Mouse (Mus musculus): ENCODE data around the gene Fads2.

The Fads2 gene

DNA sequence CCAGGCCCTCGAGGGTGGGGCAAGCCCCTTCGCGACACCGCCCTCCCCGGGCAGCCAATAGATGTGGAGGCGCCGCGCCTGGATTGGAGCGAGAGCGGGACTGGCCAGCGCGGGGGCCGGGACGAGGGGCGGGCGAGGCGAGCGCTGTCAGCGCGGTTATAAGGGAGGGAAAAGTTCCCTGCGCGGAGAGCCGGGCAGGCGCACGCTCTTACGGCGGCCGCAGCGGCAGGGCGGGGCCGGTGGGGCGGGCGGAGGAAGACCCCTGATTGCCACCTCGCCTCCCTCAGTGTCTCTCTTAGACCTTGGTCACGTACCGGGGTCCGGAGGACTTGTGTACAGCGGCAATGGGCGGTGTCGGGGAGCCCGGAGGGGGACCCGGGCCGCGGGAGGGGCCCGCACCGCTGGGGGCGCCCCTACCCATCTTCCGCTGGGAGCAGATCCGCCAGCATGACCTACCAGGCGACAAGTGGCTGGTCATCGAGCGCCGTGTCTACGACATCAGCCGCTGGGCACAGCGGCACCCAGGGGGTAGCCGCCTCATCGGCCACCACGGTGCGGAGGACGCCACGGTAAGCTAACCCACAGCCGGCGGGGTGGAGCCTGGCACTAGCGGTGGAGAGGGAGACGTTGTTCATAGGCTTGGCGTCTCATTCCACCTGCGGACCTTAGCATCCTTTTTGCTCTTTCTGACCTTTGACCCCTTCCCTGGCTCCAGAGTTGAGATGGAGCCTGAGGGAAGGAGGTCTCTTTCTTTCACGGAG, 60.0 kb downstream of the Fads2 start, which contains the start of gene Fads3:
TSS of gene Fads3 (plus strand) at position 182 of the 761 bp plus-strand sequence.
- DNase-seq (ENCODE audit: low read depth, low spot score): peak; percentile 57

DNA sequence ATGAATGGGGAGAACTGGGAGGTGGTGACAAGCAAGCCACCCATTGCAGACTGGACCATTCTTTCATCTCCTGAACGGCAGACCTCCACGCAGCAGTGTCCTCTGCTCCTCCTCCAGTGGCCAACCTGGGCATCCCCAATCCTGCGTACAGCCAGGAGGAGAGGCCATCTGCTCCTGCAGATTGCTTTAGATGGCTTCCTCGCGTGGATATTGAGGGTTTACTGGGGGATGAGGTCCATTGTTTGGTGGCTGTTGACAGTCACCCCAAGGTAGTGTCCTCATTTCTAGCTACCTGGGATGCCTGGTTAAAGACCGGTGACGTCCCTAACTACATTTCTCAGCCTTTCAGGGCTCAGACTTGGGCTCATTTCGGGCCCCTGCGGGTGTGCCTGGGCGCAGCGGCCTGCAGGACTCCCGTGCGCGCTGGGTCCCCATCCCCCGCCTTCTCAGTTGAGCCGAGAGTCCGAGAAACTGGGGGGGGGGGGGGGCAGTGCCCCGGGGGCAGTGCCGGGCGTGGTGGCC, 60.6 kb downstream of the Fads2 start:
- no peak for DNase-seq (ENCODE audit: low read depth, low spot score)

DNA sequence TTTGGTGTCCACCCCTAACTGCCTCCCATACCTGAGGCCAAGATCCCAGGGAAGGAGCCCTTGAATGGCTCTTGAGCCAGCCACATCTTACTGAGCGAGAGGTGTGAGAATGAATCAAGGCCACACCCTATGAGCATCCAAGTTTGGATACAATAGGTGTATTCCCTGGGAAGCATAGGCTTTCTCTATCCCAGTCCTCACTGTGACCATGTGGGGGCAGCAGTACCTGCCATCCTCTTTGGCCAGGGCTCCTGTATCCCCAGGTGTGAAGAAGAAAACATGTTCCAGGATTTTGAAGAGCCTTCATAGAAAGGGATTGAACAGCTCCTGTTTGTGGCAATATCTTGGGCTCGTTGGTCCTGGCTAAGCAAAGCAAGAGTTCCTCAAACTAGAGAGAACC, 61.9 kb downstream of the Fads2 start:
- DNase-seq (ENCODE audit: low read depth, low spot score): no peak

DNA sequence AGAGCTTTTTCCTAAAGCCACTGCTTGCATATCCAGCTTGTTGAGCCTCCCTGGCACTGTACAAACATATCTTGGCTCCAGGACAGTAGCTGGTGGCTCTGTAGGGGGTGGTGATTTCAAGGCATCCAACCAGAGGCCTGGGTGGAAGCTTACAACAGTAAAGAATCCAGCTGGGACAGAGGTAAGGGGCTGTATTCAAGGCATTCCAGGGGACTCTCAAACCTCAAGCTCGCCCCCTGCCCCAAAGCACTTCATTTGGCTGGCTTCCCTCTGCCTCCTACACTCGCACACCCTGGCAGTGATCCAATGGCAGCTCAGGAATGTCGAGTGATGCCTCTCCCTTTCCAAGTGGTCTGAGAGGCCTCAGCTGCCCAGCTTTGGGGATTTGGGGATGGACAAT, 62.6 kb downstream of the Fads2 start:
- DNase-seq (ENCODE audit: low read depth, low spot score): no peak

DNA sequence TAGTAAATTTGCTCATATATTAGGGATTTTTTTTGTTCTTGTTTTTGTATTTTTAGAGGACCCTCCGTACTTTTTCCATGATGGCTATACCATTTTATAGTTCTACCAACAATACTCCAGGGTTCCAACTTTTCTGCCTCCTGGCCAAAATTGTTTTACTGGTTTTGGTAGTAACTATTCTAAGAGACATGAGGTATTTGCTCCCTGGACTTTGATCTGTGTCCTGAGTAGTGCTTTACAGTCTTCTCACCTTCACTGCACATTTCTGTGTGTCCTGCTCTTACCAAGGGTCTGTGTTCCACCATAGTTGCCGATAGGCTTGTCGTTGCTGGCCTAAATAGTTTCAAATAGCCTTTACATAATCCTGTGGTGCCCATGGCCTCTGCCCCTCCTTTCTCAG, 63.2 kb downstream of the Fads2 start:
- DNase-seq (ENCODE audit: low read depth, low spot score): no peak

DNA sequence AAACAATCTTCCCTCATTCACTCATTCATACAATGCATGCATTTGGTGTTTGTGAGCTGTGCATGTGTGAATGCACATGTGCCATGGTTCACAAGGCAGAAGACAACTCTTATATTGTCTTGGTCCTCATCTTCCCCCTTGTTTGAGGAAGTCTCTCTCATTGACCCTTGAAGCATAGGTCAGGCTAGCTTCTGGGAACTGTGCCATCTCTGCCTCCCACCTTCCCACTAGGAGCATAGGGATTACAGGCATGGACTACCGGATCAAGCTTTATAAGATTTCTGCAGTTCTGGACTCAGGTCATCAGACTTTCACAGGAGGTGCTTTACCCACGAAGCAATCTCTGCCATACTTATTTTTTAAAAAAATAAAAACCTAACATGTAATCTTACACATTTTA, 64.0 kb downstream of the Fads2 start:
- no peak for DNase-seq (ENCODE audit: low read depth, low spot score)

DNA sequence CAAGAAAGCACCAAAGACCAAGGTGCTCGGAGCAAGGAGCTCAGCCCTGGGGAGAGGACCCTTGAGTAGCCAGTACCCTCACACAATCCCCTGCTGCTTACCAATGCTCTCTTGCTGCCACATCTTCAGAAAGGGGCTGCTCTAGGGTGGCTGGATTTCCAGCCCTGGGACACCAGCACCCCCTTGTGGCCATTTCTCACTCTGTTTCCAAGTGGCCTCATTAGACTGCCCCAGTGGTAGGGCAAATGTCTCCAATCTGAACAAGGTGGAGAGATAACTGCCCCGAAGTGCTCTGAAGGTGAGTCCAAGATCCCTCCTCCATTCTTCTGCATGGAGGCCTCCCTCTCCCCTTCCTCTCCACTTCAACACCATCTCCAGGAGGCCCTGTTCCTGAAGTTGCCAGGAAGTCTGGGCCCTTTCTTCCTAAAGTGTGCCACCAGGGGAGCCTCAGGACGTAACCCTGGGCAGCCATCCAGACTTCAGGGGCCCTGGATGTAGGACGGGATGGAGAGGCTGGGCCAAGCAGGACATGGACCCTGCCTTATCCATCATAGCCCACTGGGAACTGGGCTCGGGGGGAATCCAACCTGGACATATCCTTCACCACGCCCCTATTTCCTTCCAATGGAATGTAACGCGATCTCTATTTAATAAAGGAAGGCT, 66.6 kb downstream of the Fads2 start:
- DNase-seq (ENCODE audit: low read depth, low spot score): peak; percentile 83

DNA sequence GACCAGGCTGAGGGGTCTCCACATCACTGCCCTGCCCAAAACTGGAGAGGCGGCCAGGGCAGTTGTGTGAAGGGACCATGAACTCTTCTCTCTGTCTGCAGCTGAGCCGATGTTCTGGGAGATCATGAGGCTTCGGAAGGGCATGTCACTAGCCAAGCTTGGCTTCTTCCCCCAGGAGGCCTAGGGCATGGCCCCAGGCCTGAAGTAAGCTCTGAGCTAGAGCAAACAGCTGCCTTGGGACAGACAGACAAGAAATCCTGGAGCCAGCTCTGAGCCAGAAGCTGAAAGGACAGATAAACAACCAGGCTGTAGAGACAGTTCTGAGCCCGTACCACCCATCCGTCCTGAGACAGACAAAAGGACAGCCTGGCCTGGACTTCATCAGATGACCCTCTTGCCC, 67.2 kb downstream of the Fads2 start:
- no peak for DNase-seq (ENCODE audit: low read depth, low spot score)

DNA sequence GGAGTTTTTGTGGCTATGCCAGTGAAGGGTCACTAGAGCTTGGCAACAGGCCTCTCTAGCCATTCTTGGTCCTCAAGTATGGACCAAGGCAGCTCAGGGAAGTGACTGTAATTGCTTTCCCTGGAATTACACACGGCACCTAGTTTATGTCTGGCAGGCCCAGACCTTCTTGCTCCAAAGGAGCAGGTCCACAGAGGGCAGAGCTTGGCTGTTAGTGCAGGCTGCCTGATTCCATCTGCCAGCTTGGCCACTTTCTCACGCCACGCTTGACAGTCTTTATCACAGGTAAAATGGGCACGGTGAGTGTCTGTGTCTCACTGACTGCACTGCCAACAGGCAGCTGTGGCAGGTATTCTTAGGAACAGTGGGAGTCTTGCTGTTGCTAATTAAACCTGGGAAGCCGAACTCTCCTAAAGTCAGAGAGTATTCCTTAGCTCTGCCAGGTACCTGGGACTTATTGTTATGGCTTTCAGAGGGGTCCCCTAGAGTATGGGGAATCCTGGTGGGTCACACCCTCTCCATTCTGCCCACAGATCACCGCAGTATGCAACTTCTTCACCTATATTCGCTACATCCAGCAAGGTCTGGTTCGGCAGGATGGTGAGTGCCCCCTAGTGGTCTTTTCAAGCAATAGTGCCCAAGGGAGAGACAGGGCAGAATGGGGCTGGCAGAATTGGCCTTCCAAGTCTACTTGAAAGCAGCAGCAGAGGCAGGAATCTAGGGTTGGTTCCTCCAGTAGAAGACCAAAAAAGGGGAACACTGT, 68.2 kb downstream of the Fads2 start:
- DNase-seq (ENCODE audit: low read depth, low spot score): peak; percentile 63

DNA sequence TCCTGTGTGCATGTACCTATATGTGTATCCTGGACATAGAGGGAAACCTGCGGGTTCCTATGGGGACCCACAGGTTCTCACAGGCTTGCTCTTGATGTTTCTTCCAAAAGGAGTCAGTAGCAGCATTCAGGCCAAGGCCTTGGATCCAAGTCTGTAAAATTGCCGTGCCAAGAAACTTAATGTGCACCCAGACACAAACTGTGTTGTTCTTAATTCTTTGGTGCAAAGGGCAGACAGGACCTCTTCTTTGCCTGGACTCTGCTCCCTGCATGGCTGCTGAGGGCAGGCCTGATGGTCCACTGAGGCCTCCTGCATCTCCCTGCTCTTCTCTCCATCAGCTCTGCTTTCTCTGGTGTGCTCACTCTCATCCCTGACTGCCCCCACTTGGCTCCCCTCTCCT, 71.8 kb downstream of the Fads2 start:
- DNase-seq (ENCODE audit: low read depth, low spot score): no peak

DNA sequence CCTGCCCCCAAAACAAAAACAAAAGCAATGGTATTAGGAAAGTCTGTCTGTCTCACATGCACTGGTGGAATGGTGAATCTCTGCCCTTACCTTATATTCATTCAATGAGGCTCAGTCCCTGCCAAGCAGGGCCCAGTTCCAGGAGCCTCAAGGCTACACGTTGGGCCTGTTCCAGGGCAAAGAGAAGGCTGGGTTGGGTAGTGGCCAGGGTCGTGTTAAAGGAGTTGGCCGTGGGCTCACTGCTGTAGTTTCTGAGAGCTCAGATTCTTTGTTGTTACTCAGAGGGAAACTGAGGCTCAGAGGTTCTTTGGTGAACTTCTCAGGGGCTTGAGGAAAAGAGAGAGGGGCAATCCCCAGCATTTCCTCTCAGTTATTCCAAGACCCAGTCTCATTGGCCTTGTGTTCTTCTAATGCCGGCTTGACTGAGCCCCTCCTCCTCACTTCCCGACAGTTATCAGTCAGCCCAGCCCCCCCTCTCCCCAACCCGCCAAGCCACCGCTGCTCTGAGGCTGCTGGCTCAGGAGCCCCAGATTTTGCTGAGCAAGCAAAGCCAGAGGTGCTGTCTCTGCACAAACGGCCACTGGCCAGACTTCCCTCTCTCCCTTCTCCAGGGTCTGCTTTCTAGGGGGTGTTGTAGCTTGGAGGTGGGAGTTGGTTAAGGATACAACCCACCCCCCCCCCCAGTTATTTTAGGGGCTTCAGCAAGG, 76.2 kb downstream of the Fads2 start:
- DNase-seq (ENCODE audit: low read depth, low spot score): no peak

DNA sequence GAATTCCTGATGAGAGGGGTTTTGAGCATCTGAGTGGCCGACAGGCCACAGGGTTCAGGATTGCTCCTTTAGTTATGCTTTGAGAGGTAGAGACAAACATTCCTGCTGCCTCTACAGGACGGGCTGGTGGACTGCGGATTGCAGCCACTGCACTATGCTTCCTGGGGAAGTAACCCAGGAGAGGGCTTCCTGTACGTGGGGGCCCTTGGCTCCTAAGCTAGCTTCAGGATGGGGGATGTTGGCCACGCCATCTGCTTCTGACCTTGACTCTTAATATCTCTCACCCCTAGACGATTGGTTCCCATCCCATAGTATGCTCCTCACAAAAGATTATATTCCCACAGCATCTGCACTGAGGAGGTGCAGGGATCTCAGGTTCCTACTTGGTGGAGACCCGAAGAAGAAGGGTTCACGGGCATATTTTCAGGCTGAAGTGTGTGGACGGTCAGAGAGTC, 78.2 kb downstream of the Fads2 start:
- DNase-seq (ENCODE audit: low read depth, low spot score): no peak

DNA sequence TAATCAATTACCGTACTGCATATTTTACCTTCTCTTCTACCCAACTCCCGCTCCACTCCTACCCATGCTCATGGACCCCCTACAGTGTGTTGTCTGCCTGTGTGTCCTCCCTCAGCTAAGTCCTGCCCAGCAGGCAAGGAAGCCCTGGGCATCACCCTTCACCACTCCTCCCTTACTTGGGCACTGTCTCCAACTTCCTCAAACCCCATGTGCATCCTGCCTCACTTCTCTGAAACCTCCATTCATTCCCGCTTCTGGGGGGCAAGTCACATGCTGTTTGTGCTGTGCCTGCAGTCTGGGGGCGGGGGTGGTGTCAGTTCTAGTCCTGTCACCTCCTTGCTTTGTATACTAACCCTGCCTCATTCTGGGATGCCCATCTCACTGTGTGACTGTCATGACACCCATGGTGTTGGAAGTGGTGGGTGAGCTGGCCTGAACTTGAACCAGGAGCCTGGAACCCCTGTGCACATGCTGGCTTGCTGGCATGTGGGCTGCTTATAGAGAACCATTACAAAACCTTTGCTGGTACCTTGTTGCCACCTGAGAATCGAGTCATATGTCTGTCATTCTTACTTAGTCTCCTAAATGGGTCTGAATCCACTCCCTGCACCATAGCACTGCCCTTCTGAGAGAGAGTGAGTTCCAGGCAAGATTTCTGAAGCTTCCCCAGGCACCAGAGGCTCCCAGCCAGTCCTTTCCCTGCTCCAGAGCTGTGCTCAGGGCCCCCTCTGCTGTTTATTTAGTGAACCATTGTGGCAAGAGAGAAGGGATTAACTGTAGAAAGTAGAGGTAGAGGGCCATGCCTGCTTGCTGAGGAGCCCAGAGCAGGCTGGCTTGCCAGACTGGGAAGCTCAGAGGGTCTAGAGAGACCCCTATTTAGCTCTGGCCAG, 78.9 kb downstream of the Fads2 start:
- no peak for DNase-seq (ENCODE audit: low read depth, low spot score)

DNA sequence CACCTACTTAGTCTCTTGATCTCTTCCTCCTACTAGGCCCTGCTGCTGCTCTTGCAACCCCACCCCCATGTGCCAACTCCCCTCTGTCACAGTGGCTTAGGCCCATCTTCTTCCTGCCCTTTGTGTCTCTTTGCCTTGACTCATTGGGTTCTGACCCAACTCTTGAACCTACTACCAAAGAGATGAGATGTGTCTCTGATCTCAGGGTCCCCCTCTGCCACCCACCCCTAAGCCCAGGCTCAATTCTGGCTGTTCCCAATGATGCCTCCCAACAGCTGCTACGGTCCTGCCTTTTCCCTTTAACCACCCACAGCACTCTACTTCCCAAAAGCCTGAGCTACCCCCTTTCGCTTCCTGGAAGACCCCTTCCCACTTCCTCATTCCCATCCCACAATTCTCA, 79.6 kb downstream of the Fads2 start:
- DNase-seq (ENCODE audit: low read depth, low spot score): no peak

DNA sequence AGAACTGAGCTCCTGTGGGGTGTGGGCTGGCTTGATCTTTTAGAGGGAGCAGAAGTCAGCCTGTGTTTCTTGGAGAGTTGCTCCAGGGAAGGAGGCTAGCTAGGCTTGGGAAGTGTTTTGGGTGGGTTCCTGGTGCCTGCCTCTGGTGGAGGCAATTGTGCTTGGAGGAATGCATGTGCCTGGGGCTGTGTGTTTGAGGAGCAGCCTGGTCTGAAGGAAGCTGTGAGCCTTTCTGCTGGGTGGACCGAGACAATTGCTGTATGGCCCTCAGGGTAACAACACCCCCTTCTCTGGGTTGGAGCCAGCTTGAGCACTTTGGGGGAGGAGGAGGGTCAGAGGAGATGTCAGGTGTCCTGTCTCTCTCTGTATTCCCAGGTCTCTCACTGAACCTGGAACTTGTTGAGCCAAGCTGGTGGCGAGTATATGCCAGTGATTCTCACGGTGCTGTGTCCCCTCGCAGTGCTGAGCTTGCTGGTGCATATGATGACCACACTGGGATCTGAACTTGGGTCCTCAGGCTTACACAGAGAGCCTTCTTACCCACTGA, 82.3 kb downstream of the Fads2 start:
- no peak for DNase-seq (ENCODE audit: low read depth, low spot score)

DNA sequence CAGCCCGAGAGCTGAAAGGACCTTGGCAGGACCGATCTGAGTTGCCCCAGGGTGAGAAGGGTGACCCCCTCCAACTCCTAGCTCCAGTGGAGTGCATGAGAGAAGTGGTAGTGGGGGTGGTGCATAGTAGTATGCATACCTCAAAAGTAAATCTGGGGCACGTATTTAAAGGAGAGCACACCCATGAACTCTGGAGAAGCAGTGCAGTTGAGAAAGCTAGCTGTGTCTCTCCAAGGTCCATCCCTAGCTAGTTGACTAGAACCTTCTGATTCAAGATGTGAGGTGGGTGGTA, 83.1 kb downstream of the Fads2 start:
- no peak for DNase-seq (ENCODE audit: low read depth, low spot score)

DNA sequence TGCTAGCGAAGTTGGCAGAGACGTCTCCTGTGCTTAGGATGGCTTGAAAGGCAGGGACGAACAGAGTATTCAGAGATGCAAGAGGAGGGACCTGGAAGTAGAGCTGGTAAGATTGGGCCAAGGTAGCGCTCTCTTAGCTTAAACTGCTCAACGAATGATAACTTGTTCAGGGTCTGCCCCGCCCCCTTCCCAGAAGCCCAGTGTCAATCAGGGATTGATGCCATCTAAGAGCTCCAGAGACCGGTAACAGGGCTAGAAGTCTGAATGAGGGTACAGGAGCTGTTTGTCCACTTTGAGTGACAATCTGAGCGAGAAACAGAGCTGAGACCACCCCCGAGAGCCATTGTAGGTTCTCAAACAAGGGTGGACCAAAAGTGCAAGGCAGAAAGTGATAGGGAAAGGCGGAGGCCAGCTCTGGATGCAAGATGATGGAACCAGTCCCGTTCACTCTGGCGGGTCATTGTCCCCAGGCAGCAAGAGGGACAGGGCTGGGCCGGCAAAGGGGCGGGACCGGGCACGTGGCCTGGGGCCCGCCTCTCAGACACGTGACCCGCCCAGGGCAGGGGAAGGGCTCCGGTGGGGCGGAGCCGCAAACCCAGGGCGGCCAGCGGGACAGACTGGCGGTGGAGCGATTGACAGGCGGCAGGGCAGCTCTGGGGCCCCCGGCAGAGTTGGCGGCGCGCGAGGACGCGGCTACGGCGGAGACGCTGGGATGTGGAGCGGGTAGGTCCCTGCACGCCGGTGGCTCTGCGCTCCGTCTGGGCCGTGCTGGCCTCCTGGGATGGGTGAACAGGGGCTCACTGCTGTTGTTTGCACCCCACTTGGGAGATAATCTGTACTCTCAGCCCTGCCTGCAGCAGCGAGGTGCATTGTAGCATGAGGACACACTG, 83.7 kb downstream of the Fads2 start:
- peak; percentile 76 for DNase-seq (ENCODE audit: low read depth, low spot score)

DNA sequence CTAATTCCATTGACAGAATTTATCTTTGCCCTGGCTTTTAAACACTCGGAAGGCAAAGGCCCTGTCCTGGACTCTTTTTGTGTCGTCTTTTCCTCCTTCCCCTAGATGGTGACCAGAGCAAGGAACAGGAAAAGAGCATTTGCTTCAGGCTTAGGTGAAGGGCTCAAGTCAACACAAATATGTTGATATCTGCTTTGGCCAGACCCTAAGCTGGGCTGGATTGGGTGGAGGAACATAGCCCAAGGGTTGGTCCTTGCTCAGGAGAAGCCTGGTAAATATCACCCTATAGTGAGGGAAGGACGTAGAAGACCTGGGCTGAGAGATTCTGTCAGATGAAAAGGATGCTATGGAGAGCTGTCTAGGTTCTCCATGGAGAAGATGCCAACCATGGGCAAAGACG, 85.4 kb downstream of the Fads2 start:
- no peak for DNase-seq (ENCODE audit: low read depth, low spot score)

DNA sequence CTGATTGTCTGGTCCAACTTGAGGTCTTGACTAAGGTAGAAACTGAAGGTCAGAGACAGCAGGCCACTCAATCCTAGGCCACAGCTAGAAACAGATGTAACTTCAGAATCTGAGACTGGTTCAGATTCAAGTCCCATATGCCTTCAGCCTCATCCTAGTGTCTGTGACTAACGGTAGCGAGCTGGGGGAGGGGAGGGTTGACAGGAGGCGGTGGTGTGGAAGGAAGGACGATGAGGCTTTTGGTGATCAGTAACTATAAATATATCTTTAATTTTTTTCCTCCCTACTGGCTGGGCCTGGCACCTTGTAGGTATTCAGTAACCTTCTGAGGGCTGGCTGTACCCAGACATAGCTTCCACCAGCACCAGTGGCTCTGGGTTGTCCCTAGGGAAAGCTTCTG, 86.1 kb downstream of the Fads2 start:
- DNase-seq (ENCODE audit: low read depth, low spot score): no peak

DNA sequence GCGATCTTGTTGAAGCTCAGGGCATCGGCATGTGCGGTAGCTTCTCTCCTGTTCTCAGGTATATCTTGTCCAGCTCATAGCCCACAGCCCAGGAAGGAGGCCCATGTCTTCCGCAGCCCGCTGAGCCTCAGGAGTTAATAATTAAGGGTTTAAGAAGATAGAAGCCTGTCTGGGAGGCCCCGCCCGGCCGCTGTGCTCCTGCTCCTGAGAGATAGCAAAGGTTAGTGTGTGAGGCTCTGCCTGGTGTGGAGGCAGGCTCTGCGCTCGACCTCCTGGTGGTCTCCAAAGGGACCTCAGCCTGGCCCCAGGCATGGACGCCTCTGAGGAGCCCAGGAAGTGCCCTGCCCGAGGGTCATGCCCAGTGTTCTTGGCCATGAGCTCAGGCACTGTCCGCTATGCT, 86.7 kb downstream of the Fads2 start:
- no peak for DNase-seq (ENCODE audit: low read depth, low spot score)

Data from forelimb bud, embryonic 11.5 days (tissue).